Mouse (Mus musculus): ENCODE data around the gene Nedd8.

DNA sequence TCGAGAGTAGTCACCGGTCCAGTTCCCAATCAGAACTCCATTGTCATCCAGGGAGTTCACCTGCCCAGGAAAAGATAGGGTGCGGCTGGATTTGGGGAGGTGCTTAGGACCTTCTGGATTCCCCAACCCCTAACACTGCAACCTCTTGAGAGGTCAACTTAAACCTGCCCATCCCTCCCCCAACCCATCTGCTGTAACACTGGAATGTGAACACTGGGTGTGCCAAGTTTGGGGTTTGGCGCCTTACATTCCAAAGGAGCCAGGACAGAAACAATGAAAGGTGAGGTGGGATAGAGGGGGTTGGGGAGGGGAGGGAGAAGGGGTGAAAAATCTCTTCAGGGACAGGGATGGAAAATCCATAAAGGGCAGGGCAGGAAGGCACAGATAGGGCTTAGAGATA lies 37.6 kb upstream of the Nedd8 start:
- TF ChIP-seq CTCF (IDR thresholded peaks at IDR 0.05; ENCODE audit: low read depth) (no peak), EP300 (IDR thresholded peaks at IDR 0.05; ENCODE audit: low read depth) (no peak)

All from liver, embryonic 14.5 days (tissue).